Mouse (Mus musculus): ENCODE data around the gene Lgi4. TPM values are rescaled to one million over a fixed set of nuclear protein-coding genes. Genes with fewer than 3 reads are reported as not detected.

Lgi4 gene
- polyA plus RNA-seq, 1 experiment, result 35.6 TPM

DNA sequence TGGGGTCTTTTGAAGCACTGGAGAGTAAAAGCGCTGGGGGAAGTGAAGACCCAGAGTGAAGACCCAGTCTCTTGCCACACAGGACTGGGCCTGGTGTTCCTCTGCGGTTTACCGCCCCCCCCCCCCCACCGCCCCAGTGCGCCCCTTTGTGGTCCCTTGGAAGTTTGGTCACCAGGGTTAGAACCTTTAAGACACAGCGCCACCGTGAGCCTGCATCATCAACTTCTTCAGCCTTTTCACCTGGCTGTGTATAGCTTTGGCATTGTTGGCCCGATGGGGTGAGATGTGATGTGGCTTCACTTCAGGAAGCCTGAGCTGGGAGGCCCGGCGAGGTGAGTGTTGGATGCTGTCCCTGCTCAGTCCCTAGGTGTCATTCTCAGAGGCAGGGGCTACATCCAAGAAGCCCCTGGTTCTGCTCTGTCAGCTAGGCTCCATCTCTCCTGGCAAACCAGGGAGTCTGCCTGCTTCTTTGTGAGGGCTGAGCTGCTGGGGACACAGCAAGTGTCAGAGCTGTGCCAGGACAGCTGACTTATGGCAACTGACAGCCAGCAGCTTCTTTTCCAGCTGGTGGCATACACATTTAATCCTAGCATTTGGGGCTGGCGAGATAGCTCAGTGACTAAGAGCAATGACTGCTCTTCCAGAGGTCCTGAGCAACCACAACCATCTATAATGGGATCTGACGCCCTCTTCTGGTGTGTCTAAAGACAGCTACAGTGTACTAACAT, 35.8 kb downstream of the Lgi4 start:
- Histone ChIP-seq H3K27ac (ENCODE audit: insufficient read depth, low read length) (no peak overlapping the region), H3K4me3 (ENCODE audit: insufficient read depth, low read length) (no peak overlapping the region), H3K4me1 (ENCODE audit: control insufficient read depth, insufficient read depth, low read length) (no peaks in the 10 kb centered on the region)
- TF ChIP-seq POLR2A (IDR thresholded peaks at IDR 0.05; ENCODE audit: extremely low read depth, insufficient read depth, low read length) (no peak), CTCF (IDR thresholded peaks at IDR 0.05; ENCODE audit: extremely low read depth, insufficient read depth, low read length) (peak; percentile 26; the same call in 1 of the 2 replicates)

DNA sequence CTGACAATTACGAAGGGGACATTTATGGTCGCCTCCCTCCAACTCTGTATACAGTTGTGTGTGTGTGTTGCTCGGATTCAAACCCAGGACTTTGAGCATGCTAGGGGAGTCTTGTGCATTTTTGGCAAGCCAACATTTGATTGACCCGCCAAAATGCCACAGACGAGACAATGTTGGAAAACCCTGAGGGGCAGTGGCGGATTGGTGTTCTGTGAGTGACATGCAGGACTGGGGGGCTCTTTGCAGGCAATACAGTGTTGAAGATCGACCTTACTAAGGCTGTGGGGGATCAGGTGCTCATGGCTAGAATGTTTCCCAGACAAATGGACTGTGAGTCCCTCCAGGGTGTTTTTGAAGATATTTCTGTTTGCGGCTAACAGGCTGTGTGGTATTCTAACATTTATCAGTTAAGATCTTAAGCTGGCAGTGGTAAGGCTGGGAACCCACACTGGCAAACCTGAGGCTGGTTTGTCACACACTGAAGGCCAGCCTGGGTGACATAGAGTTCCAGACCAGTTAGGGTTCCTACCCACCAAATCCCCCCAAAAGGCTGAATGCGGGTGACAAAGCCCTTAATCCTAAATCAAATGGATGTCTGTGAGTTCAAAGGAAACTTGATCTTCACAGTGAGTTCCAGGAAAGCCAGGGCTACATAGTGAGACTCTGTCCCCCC, 37.9 kb downstream of the Lgi4 start:
- no peak for TF ChIP-seq POLR2A (IDR thresholded peaks at IDR 0.05; ENCODE audit: extremely low read depth, insufficient read depth, low read length)
- TF ChIP-seq CTCF (IDR thresholded peaks at IDR 0.05; ENCODE audit: extremely low read depth, insufficient read depth, low read length), result no peak
- Histone ChIP-seq H3K27ac (ENCODE audit: insufficient read depth, low read length) (no peak overlapping the region), H3K4me3 (ENCODE audit: insufficient read depth, low read length) (no peak overlapping the region), H3K4me1 (ENCODE audit: control insufficient read depth, insufficient read depth, low read length) (no peaks in the 10 kb centered on the region)

DNA sequence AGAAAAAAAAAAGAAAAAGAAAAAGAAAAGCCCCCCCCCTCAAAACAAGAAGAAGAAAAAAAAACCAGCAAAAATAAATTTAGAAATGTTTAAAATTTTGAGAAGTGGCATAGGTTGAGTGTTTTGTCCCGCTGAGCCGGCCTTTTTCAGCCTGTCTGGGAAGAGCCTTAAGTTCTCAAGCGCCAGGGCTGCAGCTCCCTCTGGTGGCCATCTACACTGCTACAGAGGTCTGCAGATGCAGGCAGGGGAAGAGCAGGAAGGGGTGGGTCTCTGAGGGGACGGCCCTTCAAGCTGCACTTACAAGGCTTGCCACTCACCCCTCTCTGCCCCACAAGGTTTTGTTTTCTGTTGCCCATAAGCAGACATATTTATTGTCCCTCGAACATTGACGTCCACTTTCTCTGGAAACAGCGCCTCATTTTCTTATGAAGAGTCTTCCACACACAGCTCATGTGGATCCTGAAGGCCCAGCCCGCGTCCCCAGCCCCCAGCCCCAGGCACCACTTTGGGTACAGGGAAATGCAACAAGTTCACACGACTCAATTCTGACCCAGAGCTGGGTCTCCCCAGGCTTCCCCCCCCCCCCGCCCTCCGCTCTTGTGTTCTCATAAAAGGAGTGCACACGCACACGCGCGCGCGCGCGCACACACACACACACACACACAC, 38.6 kb downstream of the Lgi4 start:
- Histone ChIP-seq H3K27ac (ENCODE audit: insufficient read depth, low read length) (no peak overlapping the region), H3K4me3 (ENCODE audit: insufficient read depth, low read length) (no peak overlapping the region), H3K4me1 (ENCODE audit: control insufficient read depth, insufficient read depth, low read length) (no peaks in the 10 kb centered on the region)
- no peak for TF ChIP-seq POLR2A (IDR thresholded peaks at IDR 0.05; ENCODE audit: extremely low read depth, insufficient read depth, low read length)
- peak; percentile 86 for TF ChIP-seq CTCF (IDR thresholded peaks at IDR 0.05; ENCODE audit: extremely low read depth, insufficient read depth, low read length)

DNA sequence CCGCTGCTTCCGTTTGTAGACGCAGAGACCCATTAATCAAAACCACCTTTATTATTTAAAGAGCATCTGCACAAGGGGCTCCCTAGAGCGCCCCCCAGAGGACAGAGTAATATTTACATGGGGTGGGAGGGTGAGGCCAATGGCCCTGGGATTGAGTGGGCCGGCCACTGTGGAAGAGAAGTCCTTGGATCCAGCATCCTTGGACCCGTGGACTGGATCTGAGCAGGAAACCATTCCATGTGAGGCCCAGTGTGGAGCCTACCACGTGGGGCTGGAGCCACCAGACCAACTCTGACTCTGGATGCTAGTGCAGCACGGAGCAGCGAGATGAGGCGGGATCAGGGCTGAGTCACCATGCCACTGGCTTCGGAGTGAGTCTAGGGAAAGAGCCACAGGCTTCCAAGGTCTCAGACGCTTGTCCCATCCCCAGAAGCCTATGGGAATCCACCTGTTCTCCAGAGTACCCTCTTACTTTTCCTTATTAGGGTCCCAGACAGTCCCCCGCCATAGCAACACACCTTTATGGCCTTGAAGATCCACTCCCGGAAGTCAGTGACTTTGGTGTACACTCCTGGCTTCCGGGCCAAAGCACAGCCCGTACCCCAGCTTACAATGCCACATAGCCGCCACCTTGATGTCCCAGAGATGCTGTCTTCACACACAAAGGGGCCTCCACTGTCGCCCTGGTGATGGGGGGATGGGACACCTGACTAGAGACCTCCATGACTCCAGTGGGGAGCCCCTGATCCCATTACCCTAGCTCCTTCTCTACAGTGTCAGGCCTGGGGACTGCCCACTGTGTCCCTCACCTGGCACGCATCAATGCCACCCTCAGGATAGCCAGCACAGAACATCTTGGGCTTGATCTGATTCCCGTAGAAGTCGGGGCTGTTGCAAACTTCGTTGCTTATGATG, 39.8 kb downstream of the Lgi4 start:
- H3K4me3 ChIP-seq (ENCODE audit: insufficient read depth, low read length), result no peak overlapping the region
- TF ChIP-seq POLR2A (IDR thresholded peaks at IDR 0.05; ENCODE audit: extremely low read depth, insufficient read depth, low read length) (no peak), CTCF (IDR thresholded peaks at IDR 0.05; ENCODE audit: extremely low read depth, insufficient read depth, low read length) (no peak)
- H3K27ac ChIP-seq (ENCODE audit: insufficient read depth, low read length), result no peak overlapping the region
- H3K4me1 ChIP-seq (ENCODE audit: control insufficient read depth, insufficient read depth, low read length), result no peaks in the 10 kb centered on the region

DNA sequence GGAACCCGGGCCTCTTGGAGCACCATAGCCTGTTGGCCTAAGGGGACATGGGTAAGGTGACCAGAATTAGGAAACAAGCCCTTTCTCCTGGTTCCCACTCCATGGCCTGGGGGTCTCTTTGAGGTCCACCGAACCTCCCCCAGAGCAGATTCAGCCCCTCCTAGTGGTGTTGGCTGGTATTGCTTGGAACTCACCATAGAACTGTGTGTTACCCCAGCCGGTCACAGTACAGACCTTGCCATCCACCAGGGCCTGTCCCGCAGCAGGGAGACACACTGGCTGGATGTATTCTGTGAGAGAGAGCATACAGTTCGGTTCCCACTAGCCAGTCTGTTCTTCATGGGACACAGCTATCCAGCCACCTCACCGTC, 40.5 kb downstream of the Lgi4 start:
- no peak overlapping the region for H3K27ac ChIP-seq (ENCODE audit: insufficient read depth, low read length)
- TF ChIP-seq POLR2A (IDR thresholded peaks at IDR 0.05; ENCODE audit: extremely low read depth, insufficient read depth, low read length), result no peak
- no peak for TF ChIP-seq CTCF (IDR thresholded peaks at IDR 0.05; ENCODE audit: extremely low read depth, insufficient read depth, low read length)
- no peak overlapping the region for H3K4me3 ChIP-seq (ENCODE audit: insufficient read depth, low read length)
- H3K4me1 ChIP-seq (ENCODE audit: control insufficient read depth, insufficient read depth, low read length), result no peaks in the 10 kb centered on the region

DNA sequence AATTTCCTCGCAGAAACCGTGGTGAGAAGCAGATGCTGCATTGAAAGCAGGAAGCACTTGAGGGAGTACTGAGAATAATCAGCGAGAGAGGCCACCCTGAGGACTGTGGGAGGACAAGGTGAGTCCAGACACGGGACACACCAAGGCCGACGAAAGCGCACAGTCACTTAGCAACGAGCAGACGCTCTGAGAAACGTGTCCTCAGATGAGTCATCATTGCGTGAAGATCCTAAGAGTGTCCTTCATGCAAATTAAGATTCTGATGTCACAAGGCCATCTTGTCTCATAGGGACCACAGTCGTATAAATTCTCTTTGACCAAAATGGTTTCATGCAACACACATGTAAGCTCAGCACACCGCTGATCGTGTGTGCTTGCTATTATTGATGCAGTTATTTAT, 41.6 kb downstream of the Lgi4 start:
- Histone ChIP-seq H3K4me1 (ENCODE audit: control insufficient read depth, insufficient read depth, low read length) (0 out of 2 replicates have a peak, but pooled peaks cover 2% of the 10 kb centered on the region), H3K27ac (ENCODE audit: insufficient read depth, low read length) (no peak overlapping the region), H3K4me3 (ENCODE audit: insufficient read depth, low read length) (no peak overlapping the region)
- TF ChIP-seq CTCF (IDR thresholded peaks at IDR 0.05; ENCODE audit: extremely low read depth, insufficient read depth, low read length), result no peak
- TF ChIP-seq POLR2A (IDR thresholded peaks at IDR 0.05; ENCODE audit: extremely low read depth, insufficient read depth, low read length), result no peak

DNA sequence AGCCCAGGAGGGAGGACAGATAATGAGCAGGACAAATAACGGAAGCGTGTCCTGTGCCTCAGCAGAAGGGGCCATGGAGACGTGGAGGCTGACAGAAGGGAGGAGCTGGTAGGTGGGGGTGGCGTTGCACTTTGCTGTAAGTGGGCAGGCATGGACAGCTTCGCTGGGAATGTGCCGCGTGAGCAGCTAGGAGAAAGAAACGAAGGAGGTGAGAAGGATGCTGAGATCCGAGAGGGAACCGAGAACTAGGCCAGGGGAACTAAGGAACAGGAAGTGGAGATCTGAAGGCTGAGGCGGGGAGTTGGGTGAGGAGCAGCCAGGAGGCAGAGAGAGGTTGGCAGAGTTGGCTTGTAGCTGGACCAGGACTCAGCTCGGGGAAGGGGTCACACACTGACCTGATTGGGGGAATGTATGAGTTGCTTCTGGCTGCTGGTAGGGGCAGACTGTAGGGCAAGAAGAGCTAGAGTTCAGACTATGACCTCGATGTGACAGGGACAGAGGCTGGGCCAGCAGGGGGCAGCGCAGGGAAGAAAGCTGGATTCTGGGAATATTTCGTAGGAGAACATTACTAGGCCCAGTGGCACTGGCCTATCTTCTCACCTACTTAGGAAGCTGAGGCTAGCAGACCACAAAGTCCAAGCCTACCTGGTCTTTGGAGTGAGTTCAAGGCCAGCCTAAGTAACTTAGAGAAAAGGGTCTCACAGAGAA, 46.1 kb downstream of the Lgi4 start:
- Histone ChIP-seq H3K4me1 (ENCODE audit: control insufficient read depth, insufficient read depth, low read length) (0 out of 2 replicates have a peak, but pooled peaks cover 2% of the 10 kb centered on the region), H3K27ac (ENCODE audit: insufficient read depth, low read length) (no peak overlapping the region), H3K4me3 (ENCODE audit: insufficient read depth, low read length) (no peak overlapping the region)
- TF ChIP-seq CTCF (IDR thresholded peaks at IDR 0.05; ENCODE audit: extremely low read depth, insufficient read depth, low read length) (peak; percentile 48), POLR2A (IDR thresholded peaks at IDR 0.05; ENCODE audit: extremely low read depth, insufficient read depth, low read length) (no peak)

DNA sequence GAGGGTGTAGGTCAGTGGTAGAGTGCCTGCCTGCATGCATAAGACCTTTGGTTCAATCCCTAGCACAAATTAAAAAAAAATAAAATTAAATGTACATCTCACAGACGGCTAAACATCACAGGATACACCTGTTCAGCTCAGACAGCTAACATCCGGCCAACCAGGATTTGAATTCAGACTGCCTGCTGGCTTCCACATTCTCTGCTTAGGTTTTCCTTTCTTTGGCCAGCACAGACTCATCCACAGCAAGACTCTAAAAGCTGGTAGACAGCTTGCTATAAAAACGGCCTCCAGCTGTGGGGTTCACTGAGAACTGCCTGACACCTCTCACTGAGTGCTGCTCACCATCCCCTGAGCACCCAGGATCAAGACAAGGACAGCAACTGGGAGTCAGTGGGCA, 47.0 kb downstream of the Lgi4 start:
- no peak overlapping the region for H3K4me3 ChIP-seq (ENCODE audit: insufficient read depth, low read length)
- no peak overlapping the region for H3K27ac ChIP-seq (ENCODE audit: insufficient read depth, low read length)
- H3K4me1 ChIP-seq (ENCODE audit: control insufficient read depth, insufficient read depth, low read length), result 0 out of 2 replicates have a peak, but pooled peaks cover 2% of the 10 kb centered on the region
- TF ChIP-seq POLR2A (IDR thresholded peaks at IDR 0.05; ENCODE audit: extremely low read depth, insufficient read depth, low read length), result no peak
- no peak for TF ChIP-seq CTCF (IDR thresholded peaks at IDR 0.05; ENCODE audit: extremely low read depth, insufficient read depth, low read length)
